Mouse (Mus musculus): Measurements from ENCODE around the gene 1700123K08Rik.

DNA sequence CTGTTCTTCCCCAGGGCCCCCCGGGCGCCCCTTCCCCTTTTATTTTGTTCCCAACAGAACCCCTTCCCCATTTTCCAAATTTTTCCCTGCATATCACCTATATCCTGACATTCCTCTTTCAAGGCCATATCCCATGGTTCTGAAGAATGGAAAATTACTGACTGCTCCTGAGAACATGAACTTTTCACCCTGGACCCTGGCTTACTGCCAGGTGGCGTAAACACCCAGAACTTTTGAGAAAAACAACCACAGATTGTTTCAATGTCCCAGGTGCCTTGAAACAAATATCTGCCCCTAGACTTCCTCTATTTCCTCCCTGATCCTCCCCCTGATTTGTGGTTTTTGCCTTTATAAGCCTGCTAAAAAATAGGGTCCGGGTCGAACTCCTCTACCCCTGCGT is 22.9 kb upstream of the 1700123K08Rik start:
- no peak for TF ChIP-seq MAFK (IDR thresholded peaks at IDR 0.05; ENCODE audit: insufficient read depth, low read depth, low read length)
- TF ChIP-seq ZNF384 (IDR thresholded peaks at IDR 0.05; ENCODE audit: low read depth, low read length): no peak
- TF ChIP-seq HCFC1 (IDR thresholded peaks at IDR 0.05; ENCODE audit: borderline replicate concordance, insufficient read depth, low read length): no peak
